Mouse (Mus musculus): ENCODE measurements around the gene Cul3. TPM values are rescaled to one million over a fixed set of nuclear protein-coding genes. Genes with fewer than 3 reads are reported as not detected.

Gene Cul3
- polyA plus RNA-seq, 1 experiment, result 79.7 TPM

- Histone ChIP-seq H3K27ac (ENCODE audit: insufficient read depth, low read length) (no peak overlapping the region), H3K27me3 (ENCODE audit: control insufficient read depth, insufficient read depth, low read length) (no peaks in the 10 kb centered on the region), H3K4me3 (replicated peaks; ENCODE audit: insufficient read depth, low read depth, low read length) (no peak overlapping the region), H3K4me1 (ENCODE audit: control insufficient read depth, insufficient read depth, low read length) (no peaks in the 10 kb centered on the region)
- TF ChIP-seq CTCF (IDR thresholded peaks at IDR 0.05; ENCODE audit: borderline replicate concordance, insufficient read depth, low read depth, low read length) (no peak), POLR2A (IDR thresholded peaks at IDR 0.05; ENCODE audit: borderline replicate concordance, insufficient read depth, low read length) (no peak)
- no peak for DNase-seq
- WGBS, result 70% methylated on average over 11 of the region's 11 CpGs
These were observed 100.8 kb downstream of the Cul3 start for GRCm38 (mm10) chr1:80239481-80239880.

GRCm38 (mm10) chr1:80236951-80237702 lies 103.2 kb downstream of the Cul3 start:
- DNase-seq, result no peak
- 67% methylated on average over 11 of the region's 11 CpGs for WGBS
- TF ChIP-seq POLR2A (IDR thresholded peaks at IDR 0.05; ENCODE audit: borderline replicate concordance, insufficient read depth, low read length), result no peak
- H3K4me1 ChIP-seq (ENCODE audit: control insufficient read depth, insufficient read depth, low read length), result no peaks in the 10 kb centered on the region
- no peak overlapping the region for H3K4me3 ChIP-seq (replicated peaks; ENCODE audit: insufficient read depth, low read depth, low read length)
- H3K27me3 ChIP-seq (ENCODE audit: control insufficient read depth, insufficient read depth, low read length), result no peaks in the 10 kb centered on the region
- no peak overlapping the region for H3K27ac ChIP-seq (ENCODE audit: insufficient read depth, low read length)

GRCm38 (mm10) chr1:80236126-80236525 lies 104.2 kb downstream of the Cul3 start:
- Histone ChIP-seq H3K4me3 (replicated peaks; ENCODE audit: insufficient read depth, low read depth, low read length) (no peak overlapping the region), H3K4me1 (ENCODE audit: control insufficient read depth, insufficient read depth, low read length) (no peaks in the 10 kb centered on the region), H3K27me3 (ENCODE audit: control insufficient read depth, insufficient read depth, low read length) (no peaks in the 10 kb centered on the region), H3K27ac (ENCODE audit: insufficient read depth, low read length) (no peak overlapping the region)
- TF ChIP-seq CTCF (IDR thresholded peaks at IDR 0.05; ENCODE audit: borderline replicate concordance, insufficient read depth, low read depth, low read length) (no peak), POLR2A (IDR thresholded peaks at IDR 0.05; ENCODE audit: borderline replicate concordance, insufficient read depth, low read length) (no peak)
- 2% methylated on average over 1 of the region's 1 CpGs for WGBS
- no peak for DNase-seq

- no peak overlapping the region for H3K4me3 ChIP-seq (replicated peaks; ENCODE audit: insufficient read depth, low read depth, low read length)
- no peak overlapping the region for H3K27ac ChIP-seq (ENCODE audit: insufficient read depth, low read length)
- no peak for DNase-seq
- H3K4me1 ChIP-seq (ENCODE audit: control insufficient read depth, insufficient read depth, low read length), result no peaks in the 10 kb centered on the region
- TF ChIP-seq POLR2A (IDR thresholded peaks at IDR 0.05; ENCODE audit: borderline replicate concordance, insufficient read depth, low read length) (no peak), CTCF (IDR thresholded peaks at IDR 0.05; ENCODE audit: borderline replicate concordance, insufficient read depth, low read depth, low read length) (no peak; the same call in 1 of the 2 replicates)
- WGBS, result 58% methylated on average over 1 of the region's 1 CpGs
- H3K27me3 ChIP-seq (ENCODE audit: control insufficient read depth, insufficient read depth, low read length), result no peaks in the 10 kb centered on the region
These were observed 109.7 kb downstream of the Cul3 start for GRCm38 (mm10) chr1:80230612-80231011.

GRCm38 (mm10) chr1:80224839-80225412 lies 115.4 kb downstream of the Cul3 start:
- no peak overlapping the region for H3K27ac ChIP-seq (ENCODE audit: insufficient read depth, low read length)
- 24% methylated on average over 3 of the region's 3 CpGs for WGBS

GRCm38 (mm10) chr1:80221151-80221550 lies 119.1 kb downstream of the Cul3 start:
- Histone ChIP-seq H3K4me1 (ENCODE audit: control insufficient read depth, insufficient read depth, low read length) (peaks cover 4% of the 10 kb centered on the region), H3K27ac (ENCODE audit: insufficient read depth, low read length) (no peak overlapping the region), H3K27me3 (ENCODE audit: control insufficient read depth, insufficient read depth, low read length) (no peaks in the 10 kb centered on the region), H3K4me3 (replicated peaks; ENCODE audit: insufficient read depth, low read depth, low read length) (no peak overlapping the region)
- DNase-seq, result no peak
- TF ChIP-seq POLR2A (IDR thresholded peaks at IDR 0.05; ENCODE audit: borderline replicate concordance, insufficient read depth, low read length), result no peak
- no peak for TF ChIP-seq CTCF (IDR thresholded peaks at IDR 0.05; ENCODE audit: borderline replicate concordance, insufficient read depth, low read depth, low read length)
- WGBS, result 34% methylated on average over 4 of the region's 4 CpGs

More at GRCm38 (mm10) chr1:80224839-80225412, 115.4 kb downstream of the Cul3 start:
- no peak overlapping the region for H3K4me3 ChIP-seq (replicated peaks; ENCODE audit: insufficient read depth, low read depth, low read length)
- peaks cover 4% of the 10 kb centered on the region for H3K4me1 ChIP-seq (ENCODE audit: control insufficient read depth, insufficient read depth, low read length)
- DNase-seq, result no peak
- TF ChIP-seq POLR2A (IDR thresholded peaks at IDR 0.05; ENCODE audit: borderline replicate concordance, insufficient read depth, low read length) (no peak), CTCF (IDR thresholded peaks at IDR 0.05; ENCODE audit: borderline replicate concordance, insufficient read depth, low read depth, low read length) (no peak)
- H3K27me3 ChIP-seq (ENCODE audit: control insufficient read depth, insufficient read depth, low read length), result no peaks in the 10 kb centered on the region

- WGBS, result 81% methylated on average over 6 of the region's 6 CpGs
- Histone ChIP-seq H3K27ac (ENCODE audit: insufficient read depth, low read length) (no peak within 1 kb of the TSS), H3K4me1 (ENCODE audit: control insufficient read depth, insufficient read depth, low read length) (no peaks in the 10 kb centered on the region; the same call in 1 of the 2 replicates), H3K27me3 (ENCODE audit: control insufficient read depth, insufficient read depth, low read length) (no peaks in the 10 kb centered on the region), H3K4me3 (replicated peaks; ENCODE audit: insufficient read depth, low read depth, low read length) (no peak within 1 kb of the TSS)
- no peak for TF ChIP-seq CTCF (IDR thresholded peaks at IDR 0.05; ENCODE audit: borderline replicate concordance, insufficient read depth, low read depth, low read length)
- no peak for TF ChIP-seq POLR2A (IDR thresholded peaks at IDR 0.05; ENCODE audit: borderline replicate concordance, insufficient read depth, low read length)
- DNase-seq, result no peak
These were observed 122.0 kb downstream of the Cul3 start, which contains the start of gene Fam124b for GRCm38 (mm10) chr1:80218268-80218667. Gene Fam124b (minus strand): TSS chr1:80218473.

Other genes starting within 250 kb of the Cul3 start
- gene Fam124b, start 122.0 kb downstream of the Cul3 start, polyA plus RNA-seq (2012; rRNA removed), result 0.05 and 0.06 TPM in 2 replicates
- gene Gm45261, start 121.0 kb upstream of the Cul3 start, polyA plus RNA-seq (2012; rRNA removed), result not detected in 2 replicates